Mouse (Mus musculus) CD4-positive naive resting alpha-beta T cell, adult 76 days (primary cell): ENCODE results near the gene Wfdc5. TPM values are rescaled to one million over a fixed set of nuclear protein-coding genes. Genes with fewer than 3 reads are reported as not detected.

Experiments used
- total RNA-seq: library from RNA; stranded (reverse); gene quantifications from one replicate; pipeline ENCODE4 v1.2.4, GENCODE M21; 2023

Wfdc5 gene
- total RNA-seq, result not detected

DNA sequence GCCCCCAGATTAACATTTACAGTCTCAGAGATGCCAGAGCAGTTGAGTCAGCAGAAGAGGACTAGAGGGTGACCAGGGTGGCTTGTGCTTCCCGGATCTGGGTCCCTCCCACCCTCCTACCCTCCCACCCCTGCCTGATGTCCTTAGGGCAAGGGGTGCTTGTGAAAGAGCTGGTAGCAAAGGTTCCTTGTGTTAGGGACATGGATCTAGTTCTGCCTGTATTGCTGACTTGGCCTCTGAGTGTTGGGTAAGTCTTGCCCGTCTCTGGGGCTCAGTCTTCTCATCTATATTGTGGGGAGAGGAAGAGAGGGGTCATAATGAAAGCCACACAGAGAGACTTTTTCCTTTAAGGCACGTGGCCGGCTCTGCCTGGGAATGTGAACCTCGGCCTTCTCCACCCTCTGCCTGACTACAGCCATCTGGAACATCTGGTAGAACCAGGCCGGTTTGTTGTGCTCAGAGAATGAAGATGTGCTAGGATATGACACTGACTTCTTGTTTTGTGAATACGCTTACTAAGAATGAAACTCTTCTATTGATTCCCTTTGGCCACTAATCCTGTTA lies at the start of gene Wfdc5:
Wfdc5 (minus strand) TSS at position 51 of the 564 bp plus-strand sequence.

DNA sequence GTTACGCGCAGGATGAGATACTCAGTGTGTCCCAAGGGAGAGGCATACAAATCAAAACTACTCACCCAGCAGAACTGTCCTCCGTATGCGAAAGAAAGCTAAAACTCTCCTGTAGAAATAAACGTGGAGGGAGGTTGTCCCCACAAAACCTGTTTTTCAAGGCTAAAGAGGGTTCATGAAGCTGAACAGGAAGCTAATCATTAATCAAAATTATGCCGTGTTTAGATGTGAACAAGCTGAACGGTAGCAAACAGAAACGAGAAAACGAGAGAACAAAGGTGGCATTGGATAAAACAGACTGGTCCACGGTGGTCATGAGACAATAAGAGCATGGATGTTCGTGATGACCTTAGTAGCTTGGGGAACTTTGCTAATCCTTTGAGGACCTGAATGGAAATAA lies 39.0 kb upstream of the Wfdc5 start, which contains the start of gene Wfdc15b:
Wfdc15b (minus strand) TSS at position 139 of the 400 bp plus-strand sequence.

DNA sequence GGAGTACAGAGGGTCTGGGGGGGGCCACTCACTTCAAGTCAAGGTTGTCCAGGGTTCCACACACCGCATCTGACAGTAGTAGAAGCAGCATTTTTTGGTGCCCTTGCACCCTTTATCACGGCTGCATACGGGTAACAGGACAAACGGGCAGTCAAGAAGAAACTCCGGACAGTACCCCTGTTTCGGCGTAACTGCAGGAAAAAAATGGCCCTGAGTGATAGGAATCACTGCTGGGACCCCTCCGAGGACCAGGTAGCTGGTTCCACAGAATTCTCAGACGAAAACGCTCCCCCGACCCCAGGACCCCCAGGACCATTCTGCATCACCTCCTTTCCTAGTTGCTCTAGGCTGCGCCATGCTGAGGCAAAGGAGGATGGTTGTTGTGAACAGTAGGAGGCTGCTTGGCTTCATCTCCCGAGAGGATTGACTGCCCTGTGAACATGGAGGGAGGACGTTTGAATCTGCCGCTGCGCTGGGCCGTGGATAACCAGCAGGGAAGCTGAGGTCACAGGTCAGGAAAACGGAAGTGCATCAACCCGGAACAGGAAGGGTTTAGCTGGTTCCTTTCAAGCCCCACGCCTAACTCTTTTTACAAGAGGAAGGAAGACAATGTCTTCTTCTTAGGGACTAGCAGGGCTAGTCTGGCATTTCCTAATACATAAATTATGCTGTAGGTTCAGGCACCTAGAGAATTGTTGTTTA lies 17.2 kb upstream of the Wfdc5 start, which contains the start of gene Wfdc15a:
Wfdc15a (minus strand) TSS at position 505 of the 702 bp plus-strand sequence.

DNA sequence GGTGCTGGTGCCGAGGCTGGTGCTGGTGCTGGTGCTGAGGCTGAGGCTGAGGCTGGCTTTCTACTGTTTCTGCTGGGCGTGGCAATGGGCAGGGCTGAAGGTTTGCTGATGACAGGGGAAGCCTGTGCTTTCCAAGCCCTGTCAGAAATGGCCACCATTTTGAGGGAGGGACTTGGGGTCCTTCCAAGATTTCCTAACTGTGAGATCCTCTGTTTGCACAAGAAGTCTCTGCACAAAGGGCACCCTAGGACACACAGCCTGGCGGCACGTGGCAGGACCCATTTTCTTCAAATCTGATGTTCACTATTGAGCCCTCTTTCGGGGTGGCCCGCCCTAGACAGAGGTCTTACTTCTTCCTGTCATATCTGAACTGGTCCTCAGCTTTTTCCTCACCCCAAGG lies 8.0 kb upstream of the Wfdc5 start, which contains the start of gene Wfdc12:
Wfdc12 (minus strand) TSS at position 33 of the 400 bp plus-strand sequence.

DNA sequence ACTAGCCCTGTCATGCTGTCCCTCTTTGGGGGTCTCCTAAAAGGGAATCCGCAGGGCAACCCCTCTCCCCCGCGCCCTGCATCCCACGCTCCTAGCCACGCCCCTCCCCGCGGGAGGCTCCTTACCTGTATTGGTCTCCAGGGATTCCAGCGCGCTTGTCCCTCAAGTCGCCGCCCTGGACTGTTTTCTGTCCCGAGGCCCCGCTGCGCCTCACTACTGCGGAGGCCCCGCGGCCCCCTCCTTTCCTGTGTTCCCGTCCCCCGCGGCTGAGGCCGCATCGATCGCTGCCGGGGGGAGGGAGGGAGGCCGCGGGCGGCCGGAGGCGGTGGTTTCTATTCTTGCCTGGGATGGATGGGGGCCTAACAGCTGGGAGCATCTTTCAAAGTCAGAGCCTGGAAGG lies 11.6 kb downstream of the Wfdc5 start, which contains the start of gene Kcns1:
Kcns1 (minus strand) TSS at position 212 of the 400 bp plus-strand sequence.

Other genes starting within 250 kb of the Wfdc5 start
- gene Ywhab, start 187.8 kb downstream of the Wfdc5 start, total RNA-seq, result 109 TPM
- 5.8 TPM for gene Pabpc1l, start 157.3 kb downstream of the Wfdc5 start, total RNA-seq
- gene Stk4, start 112.4 kb downstream of the Wfdc5 start, total RNA-seq, result 355 TPM
- gene Tomm34, start 111.6 kb downstream of the Wfdc5 start, total RNA-seq, result 68.3 TPM
- not detected for gene Kcns1, start 11.6 kb downstream of the Wfdc5 start, total RNA-seq
- gene Wfdc12, start 7.9 kb upstream of the Wfdc5 start, total RNA-seq, result not detected
- gene Wfdc15a, start 17.4 kb upstream of the Wfdc5 start, total RNA-seq, result not detected
- not detected for gene Wfdc15b, start 38.9 kb upstream of the Wfdc5 start, total RNA-seq
- gene Svs2, start 55.7 kb upstream of the Wfdc5 start, total RNA-seq, result not detected
- not detected for gene Svs3b, start 73.9 kb upstream of the Wfdc5 start, total RNA-seq
- not detected for gene Svs4, start 95.7 kb upstream of the Wfdc5 start, total RNA-seq
- gene Svs3a, start 106.5 kb upstream of the Wfdc5 start, total RNA-seq, result not detected
- not detected for gene Svs6, start 134.0 kb upstream of the Wfdc5 start, total RNA-seq
- not detected for gene Svs5, start 150.0 kb upstream of the Wfdc5 start, total RNA-seq
- gene Slpi, start 206.4 kb upstream of the Wfdc5 start, total RNA-seq, result 7.1 TPM
- not detected for gene Rbpjl, start 220.4 kb upstream of the Wfdc5 start, total RNA-seq
- not detected for gene Matn4, start 222.4 kb upstream of the Wfdc5 start, total RNA-seq